Mouse (Mus musculus) CD8-positive naive resting alpha-beta T cell, adult 2 months (primary cell): ENCODE data around the gene Zfp955b.
"Not testable (repeated sequence)": the region's sequence is repeated elsewhere in the genome, so short reads cannot be mapped to it uniquely, and the experiment has no call there.

Experiments
- DNase-seq, 2 experiments: peaks; one replicate each; pipeline ENCODE4 v3.0.0; 2022; ENCODE audit warnings: low read depth in 2 of 2, low spot score in 2 of 2

Zfp955b gene

GRCm38 (mm10) chr17:33289039-33289875 is at the start of gene Zfp955b:
Gene Zfp955b (plus strand): TSS chr17:33289544.
- DNase-seq, result not testable (repeated sequence)

DNA sequence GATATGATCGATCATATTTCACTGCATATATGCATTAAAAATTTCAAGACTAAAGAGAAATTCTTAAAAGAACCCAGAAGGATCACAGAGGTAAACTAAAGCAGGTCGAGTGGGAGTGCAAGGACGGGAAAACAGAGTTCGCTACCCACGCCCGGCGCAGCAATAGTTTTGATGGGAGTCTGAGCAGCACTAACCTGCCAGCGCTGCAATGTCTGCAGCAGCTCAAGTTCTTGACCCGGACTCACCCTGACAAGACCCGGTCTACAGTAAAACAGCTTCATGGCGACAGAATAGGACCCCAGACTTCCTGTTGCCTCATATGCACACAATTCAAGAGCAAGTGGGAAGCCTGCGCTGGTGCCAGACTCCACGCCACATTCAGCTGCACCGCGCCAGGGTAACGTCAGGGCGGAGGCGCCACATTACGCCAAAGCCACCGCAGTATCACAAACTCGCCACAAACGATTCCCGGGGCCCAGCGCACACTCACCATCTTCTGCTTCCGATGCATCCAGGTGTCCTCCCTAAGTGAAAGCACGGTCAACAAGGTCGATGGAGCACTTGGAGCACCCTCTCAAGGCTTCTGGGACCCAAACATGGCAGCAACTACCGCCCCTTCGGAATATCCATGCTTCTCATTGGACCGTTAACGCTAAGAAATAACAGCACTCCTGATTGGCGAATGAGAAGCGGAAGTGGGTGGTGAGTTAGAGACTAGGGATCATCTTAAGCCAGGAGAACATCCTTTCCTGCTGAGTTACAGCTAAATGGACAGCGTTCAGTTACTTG is 34.6 kb upstream of the Zfp955b start, which contains the start of gene Zfp955a:
TSS of gene Zfp955a (minus strand) at position 616 of the 789 bp plus-strand sequence.
- DNase-seq, result not testable (repeated sequence)

GRCm38 (mm10) chr17:33255319-33255657 is 34.1 kb upstream of the Zfp955b start:
- DNase-seq, result not testable (repeated sequence)

DNA sequence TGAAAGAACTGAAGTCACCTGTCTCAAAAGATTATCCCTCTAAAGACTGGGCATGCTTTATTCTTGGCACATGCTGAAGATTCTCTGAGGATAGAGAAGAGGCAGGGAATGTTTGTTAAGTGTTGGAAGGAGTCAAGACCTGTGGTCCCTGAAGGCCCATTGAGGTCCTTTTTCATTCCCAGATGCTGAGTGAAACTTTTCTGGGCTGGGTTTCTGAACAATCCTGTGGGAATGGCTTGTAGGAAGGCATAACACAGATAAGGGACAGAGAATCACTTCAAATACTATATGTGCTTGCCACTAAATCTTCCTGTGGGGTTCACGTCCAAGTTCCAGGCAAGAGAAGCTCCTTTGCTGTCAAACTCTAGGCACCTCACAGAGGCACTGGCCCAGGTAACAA is 25.0 kb upstream of the Zfp955b start, which contains the start of gene Olfr63:
TSS of gene Olfr63 (plus strand) at position 301 of the 400 bp plus-strand sequence.
- DNase-seq, result no peak

DNA sequence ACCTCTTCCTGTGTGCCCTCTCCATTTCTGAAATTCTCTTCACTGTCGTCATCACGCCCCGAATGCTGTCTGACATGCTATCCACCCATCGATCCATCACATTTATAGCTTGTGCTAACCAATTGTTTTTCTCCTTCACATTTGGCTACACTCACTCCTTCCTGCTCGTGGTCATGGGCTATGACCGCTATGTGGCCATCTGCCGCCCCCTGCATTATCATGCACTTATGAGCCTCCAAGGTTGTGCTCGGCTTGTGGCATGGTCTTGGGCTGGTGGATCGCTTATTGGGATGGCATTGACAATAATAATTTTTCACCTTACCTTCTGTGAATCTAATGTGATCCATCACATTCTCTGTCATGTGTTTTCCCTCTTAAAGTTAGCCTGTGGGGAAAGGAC is 20.4 kb upstream of the Zfp955b start:
- no peak for DNase-seq

DNA sequence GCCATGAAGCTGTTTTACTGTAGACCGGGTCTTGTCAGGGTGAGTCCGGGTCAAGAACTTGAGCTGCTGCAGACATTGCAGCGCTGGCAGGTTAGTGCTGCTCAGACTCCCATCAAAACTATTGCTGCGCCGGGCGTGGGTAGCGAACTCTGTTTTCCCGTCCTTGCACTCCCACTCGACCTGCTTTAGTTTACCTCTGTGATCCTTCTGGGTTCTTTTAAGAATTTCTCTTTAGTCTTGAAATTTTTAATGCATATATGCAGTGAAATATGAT is 469 bp downstream of the Zfp955b start:
- not testable (repeated sequence) for DNase-seq

DNA sequence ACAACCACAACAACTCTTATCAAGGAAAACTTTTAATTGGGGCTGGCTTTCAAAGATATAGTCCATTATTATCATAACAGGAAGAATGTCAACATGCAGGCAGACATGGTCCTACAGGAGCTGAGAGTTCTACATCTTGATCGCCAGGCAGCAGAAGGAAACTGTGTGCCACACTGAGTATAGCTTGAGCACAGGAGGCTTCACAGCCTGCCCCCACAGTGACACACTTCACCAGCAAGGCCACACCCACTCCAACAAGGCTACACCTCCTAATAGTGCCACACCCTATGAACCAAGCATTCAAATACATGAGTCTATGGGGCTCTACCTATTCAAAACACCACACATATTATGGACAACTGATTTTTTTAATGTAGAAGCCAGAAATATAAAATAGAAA is 63.6 kb downstream of the Zfp955b start:
- no peak for DNase-seq
